18 mouse cellular contexts compared by ENCODE assay signal in the genomic region with DNA sequence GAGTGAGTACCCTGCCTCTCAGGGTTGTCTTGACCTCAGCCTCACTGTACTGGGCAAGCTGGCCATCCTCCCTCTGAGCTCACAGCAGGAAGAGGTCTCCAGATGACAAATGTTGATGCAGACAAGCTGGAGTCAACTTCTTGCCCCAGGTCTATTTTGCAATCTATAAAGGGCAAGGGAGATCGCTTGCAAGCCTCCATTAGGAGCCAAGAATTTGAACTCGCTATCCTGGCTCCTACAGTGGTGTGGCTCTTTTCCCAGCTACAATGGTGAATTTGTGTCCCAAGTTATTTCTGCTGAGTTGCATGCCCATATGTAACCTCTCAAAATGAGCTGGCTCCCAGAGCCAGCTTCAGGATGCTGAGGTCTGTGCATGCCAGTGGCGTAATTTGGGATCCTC.
DNase-seq lines count a peak whose midpoint lies in the region; ATAC-seq and TF ChIP-seq lines count a peak whose summit lies in the region.
"Had no signal": no experiment of that assay in that cellular context is flagged by ENCODE, and none has a peak within 500 bp of the region (broad histone marks: within the 10 kb centered on the region; RNA-seq: fewer than 3 reads in every experiment).

No protein-coding gene starts in this region.

- H3K4me1 ChIP-seq in kidney, embryonic 14.5 days (ENCODE audit: control insufficient read depth, insufficient read depth, low read length), result peaks cover 20% of the 10 kb centered on the region
- H3K4me1 ChIP-seq in lung, postnatal 0 days (ENCODE audit: insufficient read depth, low read depth, low read length), result peaks cover 7% of the 10 kb centered on the region; the same call in 1 of the 2 replicates
- H3K4me1 ChIP-seq: midbrain, embryonic 10.5 days had no signal

- H3K36me3 ChIP-seq in kidney, embryonic 14.5 days (ENCODE audit: control insufficient read depth, insufficient read depth, low read length), result no peaks in the 10 kb centered on the region
- no peaks in the 10 kb centered on the region for H3K36me3 ChIP-seq in lung, postnatal 0 days (ENCODE audit: insufficient read depth, low read length)
- H3K36me3 ChIP-seq: embryonic facial prominence, embryonic 12.5 days; limb, embryonic 15.5 days; midbrain, embryonic 10.5 days; stomach, embryonic 15.5 days had no signal

- ATAC-seq in kidney, embryonic 14.5 days (ENCODE audit: low FRiP score, low TSS enrichment), result no peak
- ATAC-seq in lung, postnatal 0 days, result peak; percentile 60
- no peak for ATAC-seq in megakaryocyte progenitor cell, adult 5-6 weeks (replicated peaks; ENCODE audit: poor library complexity)
- ATAC-seq: activated CD4-positive, CD25-positive, alpha-beta regulatory T cell, adult 4 months; hindbrain, postnatal 0 days; liver, postnatal 0 days had no signal

- 70% methylated on average over 3 of the region's 3 CpGs for WGBS in kidney, embryonic 14.5 days
- 71% methylated on average over 3 of the region's 3 CpGs for WGBS in lung, postnatal 0 days

- H3K9me3 ChIP-seq in kidney, embryonic 14.5 days (ENCODE audit: control insufficient read depth, low read length), result peaks cover 2% of the 10 kb centered on the region; the same call in 1 of the 2 replicates
- H3K9me3 ChIP-seq in lung, postnatal 0 days (ENCODE audit: low read length), result peaks cover 4% of the 10 kb centered on the region; the same call in 1 of the 2 replicates
- H3K9me3 ChIP-seq: embryonic facial prominence, embryonic 12.5 days; limb, embryonic 15.5 days; midbrain, embryonic 10.5 days; stomach, embryonic 15.5 days had no signal

- peak; percentile 47 for DNase-seq in kidney, adult 9 months
- peak; percentile 85 for DNase-seq in adipocyte (ENCODE audit: low spot score)
- DNase-seq in heart, postnatal 25 days (ENCODE audit: low spot score), result peak; percentile 11
- DNase-seq in lung, postnatal 0 days (ENCODE audit: low spot score), result peak; percentile 55
- DNase-seq in layer of hippocampus, adult 2 months (ENCODE audit: low spot score in 2 of 2), result no peak
- DNase-seq in layer of hippocampus, postnatal 25 days (ENCODE audit: extremely low spot score in 1 of 2, low spot score in 1 of 2), result no peak
- DNase-seq: gastrocnemius, postnatal 36 days; liver, postnatal 0 days; retina, postnatal 1 day; thymus, postnatal 14 days had no signal

- TF ChIP-seq CTCF in lung, postnatal 0 days (IDR thresholded peaks at IDR 0.05), result no peak
- no peak for TF ChIP-seq CTCF in layer of hippocampus, adult 2 months (conservative IDR thresholded peaks at IDR 0.05)

- intact Hi-C loops in heart, postnatal 25 days (cut with DNase I), result no loop called here

- H3K9ac ChIP-seq in kidney, embryonic 14.5 days (ENCODE audit: low read depth, low read length), result no peak overlapping the region
- H3K9ac ChIP-seq in lung, postnatal 0 days (replicated peaks; ENCODE audit: low read depth), result no peak overlapping the region
- H3K9ac ChIP-seq: embryonic facial prominence, embryonic 12.5 days; limb, embryonic 15.5 days; liver, postnatal 0 days; stomach, embryonic 15.5 days had no signal

- H3K27me3 ChIP-seq in kidney, embryonic 14.5 days (ENCODE audit: control insufficient read depth, insufficient read depth, low read length), result no peaks in the 10 kb centered on the region
- no peaks in the 10 kb centered on the region for H3K27me3 ChIP-seq in lung, postnatal 0 days (replicated peaks; ENCODE audit: insufficient read depth, low read length)
- H3K27me3 ChIP-seq: embryonic facial prominence, embryonic 12.5 days; limb, embryonic 15.5 days; stomach, embryonic 15.5 days had no signal

- no peak overlapping the region for H3K27ac ChIP-seq in kidney, embryonic 14.5 days (ENCODE audit: low read depth, low read length)
- no peak overlapping the region for H3K27ac ChIP-seq in lung, postnatal 0 days (ENCODE audit: low read length)
- no peak overlapping the region for H3K27ac ChIP-seq in layer of hippocampus, adult 2 months
- H3K27ac ChIP-seq: embryonic facial prominence, embryonic 12.5 days; hindbrain, postnatal 0 days; limb, embryonic 15.5 days; midbrain, embryonic 10.5 days; stomach, embryonic 15.5 days had no signal

- peak; percentile 20; the same call in 1 of the 2 replicates for TF ChIP-seq EP300 in lung, postnatal 0 days (IDR thresholded peaks at IDR 0.05)

- no peak overlapping the region for H3K4me3 ChIP-seq in kidney, embryonic 14.5 days (ENCODE audit: low read length)
- no peak overlapping the region for H3K4me3 ChIP-seq in lung, postnatal 0 days (ENCODE audit: low read depth, low read length)
- H3K4me3 ChIP-seq in layer of hippocampus, adult 2 months, result no peak overlapping the region
- H3K4me3 ChIP-seq: embryonic facial prominence, embryonic 12.5 days; limb, embryonic 15.5 days; midbrain, embryonic 10.5 days; stomach, embryonic 15.5 days had no signal

- no peak overlapping the region for H3K4me2 ChIP-seq in kidney, embryonic 14.5 days (replicated peaks; ENCODE audit: low read depth, low read length)
- H3K4me2 ChIP-seq in lung, postnatal 0 days (replicated peaks; ENCODE audit: low read depth, low read length), result no peak overlapping the region
- H3K4me2 ChIP-seq: embryonic facial prominence, embryonic 12.5 days; limb, embryonic 15.5 days; stomach, embryonic 15.5 days had no signal

Comparison
In these comparisons a context has a peak if more than half of its experiments do, and no peak if none do; other contexts are left out.
1. DNase-seq: peak in kidney, adult 9 months (single experiment), adipocyte (single experiment), heart, postnatal 25 days (single experiment) and lung, postnatal 0 days (single experiment); none in layer of hippocampus, adult 2 months (0 of 2) and layer of hippocampus, postnatal 25 days (0 of 2).